Mouse (Mus musculus) lung, postnatal 0 days (tissue): ENCODE measurements around the gene Lhfpl5.

ENCODE experiments used
- CTCF ChIP-seq: IDR thresholded peaks from 2 replicates; pipeline ENCODE4 v1.5.1; 2016; ENCODE audit warnings: antibody characterized with exemption, mild to moderate bottlenecking
- EP300 ChIP-seq: IDR thresholded peaks from 2 replicates; pipeline ENCODE4 v1.6.1; 2016; ENCODE audit warnings: antibody characterized with exemption, mild to moderate bottlenecking, control low read depth

DNA sequence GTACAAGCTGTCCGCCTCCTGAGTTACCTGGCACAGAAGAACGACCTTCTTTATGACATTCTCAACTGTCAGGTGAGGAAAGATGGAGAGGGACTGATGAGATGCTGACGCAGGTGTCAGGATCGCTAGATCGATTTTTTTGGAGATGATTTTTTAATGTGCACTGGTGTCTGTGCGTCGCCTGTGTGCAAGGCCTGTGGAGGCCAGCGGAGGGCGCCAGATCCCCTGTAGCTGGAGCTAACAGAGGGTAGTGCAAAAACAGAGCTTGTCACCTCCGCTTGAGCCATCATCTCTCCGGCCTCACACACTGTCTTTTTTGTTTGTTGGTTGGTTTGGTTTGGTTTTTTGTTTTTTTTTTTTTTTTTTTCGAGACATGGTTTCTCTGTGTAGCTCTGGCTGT is 37.6 kb upstream of the Lhfpl5 start:
- TF ChIP-seq CTCF (peak; percentile 28; the same call in 1 of the 2 replicates), EP300 (no peak)
